Mouse (Mus musculus): Measurements from ENCODE around the gene 0610040J01Rik. TPM values are rescaled to one million over a fixed set of nuclear protein-coding genes. Genes with fewer than 3 reads are reported as not detected.
"Not testable (repeated sequence)": the region's sequence is repeated elsewhere in the genome, so short reads cannot be mapped to it uniquely, and the experiment has no call there.

0610040J01Rik gene
- polyA plus RNA-seq, 1 experiment from 2014 or later: 3.6 TPM

DNA sequence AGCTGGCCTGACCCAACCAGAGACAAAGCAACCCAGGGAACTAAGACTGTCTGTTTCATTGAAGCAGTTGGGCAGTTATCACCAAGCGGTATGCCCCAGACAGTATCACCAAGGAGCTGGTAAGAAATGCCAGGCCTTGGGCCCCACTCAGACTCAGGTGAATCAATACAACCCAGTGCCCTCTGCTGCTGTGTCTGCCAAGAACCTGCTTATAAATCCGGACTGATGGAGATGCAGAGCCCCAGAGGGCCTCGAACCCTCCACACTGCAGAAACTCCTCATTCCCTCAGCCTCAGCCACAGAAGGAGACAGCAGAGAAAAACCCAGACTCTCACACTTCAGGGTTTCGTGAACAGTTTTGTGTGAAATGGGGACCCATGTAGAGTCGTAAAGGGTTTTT is 74.1 kb downstream of the 0610040J01Rik start:
- Histone ChIP-seq H3K4me1 (replicated peaks) (no peaks in the 10 kb centered on the region), H3K36me3 (no peaks in the 10 kb centered on the region), H3K9ac (no peak overlapping the region), H3K4me2 (no peak overlapping the region), H3K9me3 (no peaks in the 10 kb centered on the region), H3K27ac (replicated peaks) (no peak overlapping the region), H3K27me3 (no peaks in the 10 kb centered on the region), H3K4me3 (no peak overlapping the region)
- ATAC-seq (ENCODE audit: low FRiP score, low read depth): no peak
- 86% methylated on average over 5 of the region's 5 CpGs for WGBS

GRCm38 (mm10) chr5:63886709-63887108 is 74.5 kb downstream of the 0610040J01Rik start:
- H3K4me3 ChIP-seq: no peak overlapping the region
- H3K9me3 ChIP-seq: no peaks in the 10 kb centered on the region
- H3K4me2 ChIP-seq: no peak overlapping the region
- H3K9ac ChIP-seq: no peak overlapping the region
- ATAC-seq (ENCODE audit: low FRiP score, low read depth): no peak
- no peak overlapping the region for H3K27ac ChIP-seq (replicated peaks)
- no peaks in the 10 kb centered on the region for H3K4me1 ChIP-seq (replicated peaks)
- WGBS: 37% methylated on average over 6 of the region's 6 CpGs
- no peaks in the 10 kb centered on the region for H3K36me3 ChIP-seq
- no peaks in the 10 kb centered on the region for H3K27me3 ChIP-seq

- H3K27ac ChIP-seq (replicated peaks): no peak overlapping the region
- WGBS: 96% methylated on average over 4 of the region's 4 CpGs
Measured at GRCm38 (mm10) chr5:63887111-63887510, 74.9 kb downstream of the 0610040J01Rik start.

DNA sequence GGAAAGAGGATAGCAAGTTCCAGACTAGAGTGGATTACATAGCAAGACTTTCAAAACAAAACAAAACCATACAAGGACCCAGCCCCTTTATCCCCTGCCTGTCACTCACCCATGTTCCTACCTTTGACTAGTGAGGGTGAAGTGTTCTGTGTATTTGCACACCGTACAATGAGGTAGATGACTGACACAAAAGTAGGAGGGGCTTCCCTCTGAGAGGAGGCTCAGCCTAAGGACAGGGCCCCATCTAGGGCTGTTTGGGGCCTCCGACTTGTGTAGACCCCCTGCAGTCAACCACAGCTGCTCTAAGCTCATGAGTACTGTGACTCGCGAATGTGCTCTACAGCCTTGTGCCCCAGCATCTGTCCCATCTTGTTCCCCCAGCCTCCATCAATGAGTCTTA is 79.1 kb downstream of the 0610040J01Rik start:
- H3K9ac ChIP-seq: no peak overlapping the region
- H3K4me3 ChIP-seq: no peak overlapping the region
- no peaks in the 10 kb centered on the region for H3K4me1 ChIP-seq (replicated peaks)
- no peaks in the 10 kb centered on the region for H3K9me3 ChIP-seq
- ATAC-seq (ENCODE audit: low FRiP score, low read depth): no peak
- H3K27ac ChIP-seq (replicated peaks): no peak overlapping the region
- no peaks in the 10 kb centered on the region for H3K27me3 ChIP-seq
- H3K36me3 ChIP-seq: no peaks in the 10 kb centered on the region
- H3K4me2 ChIP-seq: no peak overlapping the region
- WGBS: 81% methylated on average over 4 of the region's 4 CpGs

More at GRCm38 (mm10) chr5:63887111-63887510, 74.9 kb downstream of the 0610040J01Rik start:
- H3K27me3 ChIP-seq: no peaks in the 10 kb centered on the region
- ATAC-seq (ENCODE audit: low FRiP score, low read depth): no peak
- H3K36me3 ChIP-seq: no peaks in the 10 kb centered on the region
- H3K4me1 ChIP-seq (replicated peaks): no peaks in the 10 kb centered on the region
- H3K9ac ChIP-seq: no peak overlapping the region
- no peaks in the 10 kb centered on the region for H3K9me3 ChIP-seq
- H3K4me3 ChIP-seq: no peak overlapping the region
- no peak overlapping the region for H3K4me2 ChIP-seq

GRCm38 (mm10) chr5:63891912-63892311 is 79.7 kb downstream of the 0610040J01Rik start:
- Histone ChIP-seq H3K4me3 (no peak overlapping the region), H3K9me3 (no peaks in the 10 kb centered on the region), H3K27me3 (no peaks in the 10 kb centered on the region), H3K36me3 (no peaks in the 10 kb centered on the region), H3K27ac (replicated peaks) (no peak overlapping the region), H3K4me2 (no peak overlapping the region), H3K9ac (no peak overlapping the region), H3K4me1 (replicated peaks) (no peaks in the 10 kb centered on the region)
- 0 out of 2 replicates have a peak, but pooled peaks have one; percentile 15 for ATAC-seq (ENCODE audit: low FRiP score, low read depth)
- 82% methylated on average over 6 of the region's 6 CpGs for WGBS

DNA sequence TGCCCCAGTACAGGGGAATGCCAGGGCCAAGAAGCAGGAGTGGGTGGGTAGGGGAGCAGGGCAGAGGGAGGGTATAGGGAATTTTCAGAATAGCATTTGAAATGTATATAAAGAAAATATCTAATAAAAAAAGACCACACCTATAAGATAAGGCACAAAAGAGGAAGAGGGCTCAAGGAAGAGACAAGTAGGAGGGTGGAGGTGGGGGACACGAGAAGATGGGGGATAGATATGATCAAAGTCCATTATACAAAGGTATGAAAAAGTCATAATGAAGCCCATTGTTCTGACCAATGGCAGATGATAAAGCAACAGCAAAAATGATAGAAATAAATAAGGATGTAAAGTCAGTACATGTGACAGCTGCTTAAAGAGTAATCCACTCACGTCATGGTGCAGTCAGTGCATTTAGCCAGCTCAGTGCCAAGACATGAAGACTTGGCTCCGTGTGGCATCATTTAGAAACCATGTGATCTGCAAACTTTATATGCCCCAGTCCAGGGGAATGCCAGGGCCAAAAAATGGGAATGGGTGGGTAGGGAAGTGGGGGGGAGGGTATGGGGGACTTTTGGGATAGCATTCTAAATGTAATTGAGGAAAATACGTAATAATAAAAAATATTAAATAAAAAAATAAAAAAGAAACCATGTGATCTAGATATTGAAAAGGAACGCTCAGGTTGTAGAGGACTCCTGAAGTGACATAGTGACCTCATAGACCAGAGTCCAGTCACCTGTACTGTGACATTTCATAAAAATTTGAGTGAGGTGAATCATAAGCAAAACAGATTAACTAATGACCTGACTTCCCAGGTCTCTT is 85.0 kb downstream of the 0610040J01Rik start:
- 87% methylated on average over 5 of the region's 5 CpGs for whole genome bisulfite sequencing
- not testable (repeated sequence) for H3K4me3 ChIP-seq; H3K36me3 ChIP-seq; ATAC-seq (ENCODE audit: low FRiP score, low read depth); H3K27me3 ChIP-seq; H3K4me2 ChIP-seq; H3K9ac ChIP-seq; H3K27ac ChIP-seq (replicated peaks); H3K4me1 ChIP-seq (replicated peaks); H3K9me3 ChIP-seq

DNA sequence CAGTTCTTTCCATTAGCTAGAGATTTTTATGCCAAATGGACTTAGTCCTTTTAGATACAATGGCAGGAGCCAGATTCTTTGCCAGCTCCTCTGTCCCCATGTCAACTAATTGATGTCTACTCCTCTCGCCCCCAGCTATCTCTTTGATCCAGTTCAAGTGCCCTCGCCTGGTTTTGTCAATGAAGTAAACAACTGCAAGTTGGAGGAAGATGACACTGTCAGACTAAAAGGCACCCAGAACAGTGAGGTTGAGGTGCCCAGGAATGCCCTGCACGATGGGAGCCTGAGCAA is 85.6 kb downstream of the 0610040J01Rik start:
- Histone ChIP-seq H3K36me3 (no peaks in the 10 kb centered on the region), H3K9ac (no peak overlapping the region), H3K4me3 (no peak overlapping the region), H3K27ac (replicated peaks) (no peak overlapping the region), H3K4me1 (replicated peaks) (no peaks in the 10 kb centered on the region), H3K4me2 (no peak overlapping the region), H3K9me3 (no peaks in the 10 kb centered on the region), H3K27me3 (no peaks in the 10 kb centered on the region)
- no peak for ATAC-seq (ENCODE audit: low FRiP score, low read depth)
- 87% methylated on average over 3 of the region's 3 CpGs for WGBS

- Histone ChIP-seq H3K36me3 (no peaks in the 10 kb centered on the region), H3K4me2 (no peak overlapping the region), H3K27me3 (no peaks in the 10 kb centered on the region), H3K27ac (replicated peaks) (no peak overlapping the region), H3K9me3 (no peaks in the 10 kb centered on the region), H3K4me1 (replicated peaks) (no peaks in the 10 kb centered on the region; the same call in 1 of the 2 replicates), H3K9ac (no peak overlapping the region), H3K4me3 (no peak overlapping the region)
- ATAC-seq (ENCODE audit: low FRiP score, low read depth): no peak
- WGBS: 90% methylated on average over 3 of the region's 3 CpGs
Measured at GRCm38 (mm10) chr5:63903329-63903728, 91.2 kb downstream of the 0610040J01Rik start.

- peak; percentile 79 for ATAC-seq (ENCODE audit: low FRiP score, low read depth)
- H3K9ac ChIP-seq: no peak overlapping the region
- H3K4me1 ChIP-seq (replicated peaks): no peaks in the 10 kb centered on the region; the same call in 1 of the 2 replicates
- H3K9me3 ChIP-seq: no peaks in the 10 kb centered on the region
- no peak overlapping the region for H3K4me3 ChIP-seq
- H3K4me2 ChIP-seq: no peak overlapping the region; the same call in 1 of the 2 replicates
- no peaks in the 10 kb centered on the region for H3K36me3 ChIP-seq
- 46% methylated on average over 13 of the region's 13 CpGs for whole genome bisulfite sequencing
- H3K27me3 ChIP-seq: no peaks in the 10 kb centered on the region
- no peak overlapping the region for H3K27ac ChIP-seq (replicated peaks)
Measured at GRCm38 (mm10) chr5:63906149-63907093, 94.3 kb downstream of the 0610040J01Rik start.

DNA sequence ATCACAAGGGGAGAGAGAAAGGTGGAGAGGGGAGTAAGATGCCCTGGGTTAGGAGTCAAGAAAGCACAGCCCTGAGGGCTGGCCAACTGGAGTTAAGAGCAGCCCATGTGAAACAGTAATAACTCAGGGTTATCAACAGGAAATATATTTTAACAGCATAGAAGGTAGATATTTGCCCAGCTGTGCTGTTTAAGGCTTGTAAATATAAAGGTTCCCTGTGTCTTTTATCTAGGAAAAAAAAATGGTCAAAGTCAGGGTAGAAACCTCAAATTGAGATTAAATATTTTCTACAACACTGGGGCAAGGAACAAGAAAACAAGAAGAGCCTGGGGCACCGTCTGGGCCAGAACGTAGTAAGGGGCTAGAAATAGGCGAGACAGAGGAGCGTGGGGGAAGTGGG is 95.3 kb downstream of the 0610040J01Rik start:
- no peak for ATAC-seq (ENCODE audit: low FRiP score, low read depth)
- no peaks in the 10 kb centered on the region for H3K9me3 ChIP-seq
- no peak overlapping the region for H3K4me2 ChIP-seq
- no peaks in the 10 kb centered on the region; the same call in 1 of the 2 replicates for H3K4me1 ChIP-seq (replicated peaks)
- H3K27ac ChIP-seq (replicated peaks): no peak overlapping the region
- no peaks in the 10 kb centered on the region for H3K36me3 ChIP-seq
- H3K9ac ChIP-seq: no peak overlapping the region
- H3K4me3 ChIP-seq: no peak overlapping the region
- 61% methylated on average over 4 of the region's 4 CpGs for WGBS
- no peaks in the 10 kb centered on the region for H3K27me3 ChIP-seq

DNA sequence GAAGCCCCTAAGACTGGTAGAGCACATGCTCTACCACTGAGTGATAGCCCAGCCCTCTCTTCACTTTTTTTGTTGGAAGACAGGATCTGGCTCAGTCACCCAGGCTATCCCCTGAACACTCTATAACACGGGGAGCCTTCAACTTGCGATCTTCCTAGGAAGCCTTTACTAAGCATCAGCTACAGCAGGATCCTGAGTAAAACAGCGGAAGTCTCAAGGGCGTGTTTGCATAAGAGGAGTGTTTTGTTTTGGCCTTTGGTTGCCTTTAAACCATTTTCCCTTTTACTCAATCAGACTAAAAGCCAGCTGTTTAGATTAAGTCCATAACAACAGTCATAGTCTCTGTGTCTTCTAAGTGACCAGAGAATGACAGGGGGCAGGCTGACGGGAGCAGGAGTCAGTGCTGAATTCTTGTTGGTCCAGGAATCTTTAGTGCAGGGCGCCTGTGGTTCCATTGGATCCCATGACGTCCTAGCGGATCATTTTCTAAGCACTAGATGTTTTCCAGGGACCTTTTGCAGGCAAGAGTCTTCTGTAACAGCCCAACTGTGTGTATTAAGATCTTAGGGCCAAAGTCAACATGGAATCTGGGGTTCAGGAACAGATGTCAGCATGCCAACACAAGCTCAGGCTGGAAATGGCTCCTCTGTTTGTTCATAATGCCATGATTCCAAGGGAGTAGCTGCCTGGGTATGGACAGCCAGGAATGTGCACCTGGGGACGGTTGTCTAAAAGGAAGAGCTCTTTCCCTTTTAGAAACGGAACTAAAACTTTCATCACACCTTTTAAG is 98.2 kb downstream of the 0610040J01Rik start:
- no peaks in the 10 kb centered on the region for H3K36me3 ChIP-seq
- H3K27me3 ChIP-seq: no peaks in the 10 kb centered on the region
- H3K4me2 ChIP-seq: no peak overlapping the region
- no peaks in the 10 kb centered on the region for H3K9me3 ChIP-seq
- H3K4me1 ChIP-seq (replicated peaks): no peaks in the 10 kb centered on the region; the same call in 1 of the 2 replicates
- WGBS: 83% methylated on average over 10 of the region's 10 CpGs
- H3K4me3 ChIP-seq: no peak overlapping the region
- no peak overlapping the region for H3K9ac ChIP-seq
- H3K27ac ChIP-seq (replicated peaks): no peak overlapping the region
- no peak for ATAC-seq (ENCODE audit: low FRiP score, low read depth)

Measured in hindbrain, embryonic 15.5 days (tissue).